Mouse (Mus musculus): ENCODE results near the gene Sgf29.
"Not testable (repeated sequence)": the region's sequence is repeated elsewhere in the genome, so short reads cannot be mapped to it uniquely, and the experiment has no call there.

Gene Sgf29

DNA sequence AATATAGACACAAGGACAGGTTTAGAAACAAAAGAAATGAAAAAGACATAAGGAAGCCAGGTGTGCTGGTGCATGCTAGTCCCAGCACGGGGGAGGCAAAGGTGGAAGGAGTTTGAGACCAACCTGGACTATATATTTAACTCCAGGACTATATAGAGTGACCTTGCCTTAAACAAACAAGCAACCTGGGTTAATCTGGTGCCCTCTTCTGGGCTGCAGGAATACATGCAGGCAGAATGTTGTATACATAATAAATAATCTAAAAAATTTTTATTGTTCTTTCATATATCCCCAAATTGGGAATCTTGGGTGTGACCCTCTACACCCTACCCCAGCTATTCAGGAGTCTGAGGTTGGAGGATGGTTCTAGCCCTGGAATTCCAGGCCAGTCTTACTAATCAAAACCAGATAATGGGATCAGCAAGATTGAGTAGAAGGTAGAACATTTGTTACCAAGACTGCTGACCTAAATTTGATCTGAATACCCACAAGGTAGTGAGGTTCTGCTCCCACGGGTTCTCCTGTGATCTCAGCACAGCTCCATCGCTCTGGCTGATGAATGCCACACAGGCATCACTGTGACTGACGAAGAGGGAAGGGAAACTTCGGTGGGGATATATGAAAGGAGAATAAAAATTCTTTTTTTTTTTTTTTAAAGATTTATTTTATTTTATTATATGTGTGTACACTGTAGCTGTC lies 6.4 kb upstream of the Sgf29 start:
- no peak for DNase-seq

DNA sequence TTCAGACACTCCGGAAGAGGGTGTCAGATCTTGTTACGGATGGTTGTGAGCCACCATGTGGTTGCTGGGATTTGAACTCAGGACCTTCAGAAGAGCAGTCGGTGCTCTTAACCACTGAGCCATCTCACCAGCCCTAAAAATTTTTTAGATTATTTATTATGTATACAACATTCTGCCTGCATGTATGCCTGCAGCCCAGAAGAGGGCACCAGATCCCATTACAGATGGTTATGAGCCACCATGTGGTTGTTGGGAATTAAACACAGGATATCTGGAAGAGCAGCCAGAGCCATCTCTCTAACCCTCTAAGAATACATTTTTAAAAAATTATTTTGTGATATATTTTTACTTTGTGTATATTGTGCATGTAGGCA lies 5.9 kb upstream of the Sgf29 start:
- DNase-seq = peak; percentile 58

- DNase-seq = no peak
These were observed 4.8 kb upstream of the Sgf29 start for GRCm38 (mm10) chr7:126644345-126644744.

DNA sequence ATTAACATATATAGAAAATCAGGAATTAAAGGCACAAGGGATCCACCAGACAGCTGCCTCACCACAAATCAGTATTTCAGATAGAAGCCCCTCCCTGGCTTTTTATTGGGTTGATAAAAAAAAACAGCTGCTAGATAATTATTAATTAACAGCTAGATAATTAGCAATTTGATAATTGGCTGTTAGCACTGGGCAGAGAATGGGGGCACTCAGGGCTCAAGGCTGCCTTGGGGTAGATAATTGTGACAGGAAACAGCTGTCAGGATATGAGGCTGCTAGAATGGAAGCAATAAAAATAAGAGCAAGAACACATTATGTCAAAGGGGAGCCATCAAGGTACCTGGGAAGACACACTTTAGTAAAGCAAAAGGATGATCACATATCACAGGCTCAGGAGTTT lies 4.2 kb upstream of the Sgf29 start:
- no peak for DNase-seq

- no peak for DNase-seq
These were observed 3.4 kb upstream of the Sgf29 start for GRCm38 (mm10) chr7:126645708-126646107.

DNA sequence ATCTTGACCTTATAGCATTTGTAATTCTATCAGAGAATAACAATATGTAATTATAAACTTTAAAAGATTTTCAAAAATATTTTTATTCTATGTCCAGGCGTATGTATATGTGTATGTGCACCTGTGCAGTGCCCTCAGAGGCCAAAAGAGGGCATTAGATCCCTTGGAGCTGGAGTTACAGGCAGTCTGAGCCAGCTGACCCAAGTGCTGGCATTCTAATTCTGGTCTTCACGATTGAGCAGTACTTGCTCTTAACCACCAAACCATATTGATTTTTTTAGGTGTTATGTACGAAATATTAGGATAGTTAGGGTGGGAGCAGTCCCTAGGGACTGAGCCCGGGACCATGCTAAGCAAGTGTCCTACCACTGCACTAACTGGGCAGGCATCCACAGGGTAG lies 623 bp upstream of the Sgf29 start:
- peak; percentile 48 for DNase-seq

- DNase-seq = no peak
These were observed 1.7 kb downstream of the Sgf29 start for GRCm38 (mm10) chr7:126650852-126651251.

- DNase-seq = no peak
These were observed 4.9 kb downstream of the Sgf29 start for GRCm38 (mm10) chr7:126653991-126654390.

GRCm38 (mm10) chr7:126655695-126656094 lies 6.6 kb downstream of the Sgf29 start:
- no peak for DNase-seq

DNA sequence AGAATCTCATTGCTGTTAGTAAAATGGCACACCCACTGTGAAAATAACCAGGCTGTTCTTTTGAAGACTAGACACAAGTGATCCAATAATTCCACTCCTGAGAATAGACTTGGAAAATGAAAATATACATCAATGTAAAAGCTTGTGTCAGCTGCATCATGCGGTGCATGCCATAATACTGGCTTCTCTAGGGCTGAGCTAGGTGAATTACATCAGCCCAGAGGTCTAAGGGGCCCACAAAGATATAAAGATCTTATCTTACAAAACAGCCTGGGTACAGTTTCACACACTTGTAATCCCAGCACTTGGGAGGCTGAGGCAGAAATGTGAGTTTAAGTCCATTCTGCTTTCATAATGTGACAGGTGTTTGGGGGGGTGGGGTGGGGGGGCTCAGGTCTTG lies 8.4 kb downstream of the Sgf29 start:
- DNase-seq = no peak

GRCm38 (mm10) chr7:126659771-126660170 lies 10.7 kb downstream of the Sgf29 start:
- no peak for DNase-seq

GRCm38 (mm10) chr7:126663646-126664045 lies 14.5 kb downstream of the Sgf29 start:
- no peak for DNase-seq

- DNase-seq = no peak
These were observed 16.2 kb downstream of the Sgf29 start for GRCm38 (mm10) chr7:126665269-126665668.

DNA sequence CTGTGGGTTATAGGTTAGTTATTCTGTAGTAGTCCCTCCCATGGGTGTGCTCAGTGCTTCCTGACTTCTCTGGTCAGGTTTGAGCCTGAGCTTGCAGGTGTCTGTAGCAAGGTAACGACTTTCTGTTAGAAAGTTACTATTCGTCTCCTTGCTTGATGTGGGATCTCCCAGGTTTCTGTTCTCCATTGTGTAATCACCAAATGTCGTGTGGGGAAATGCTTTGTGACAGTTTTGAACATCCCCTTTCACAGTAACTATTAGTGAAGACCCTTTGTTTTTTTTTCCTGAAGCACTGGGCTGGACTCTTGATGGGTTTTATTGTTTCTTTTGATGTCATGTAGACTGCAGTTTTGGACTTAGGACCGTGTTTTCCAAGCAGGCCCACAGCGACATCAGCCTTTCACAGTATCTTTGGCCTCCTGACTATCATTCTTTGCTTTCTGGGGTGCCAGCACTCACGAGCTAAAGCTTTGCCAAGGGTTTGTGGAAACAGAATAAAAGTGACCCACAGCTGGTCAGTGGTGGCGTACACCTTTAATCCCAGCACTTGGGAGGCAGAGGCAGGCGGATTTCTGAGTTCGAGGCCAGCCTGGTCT lies 18.5 kb downstream of the Sgf29 start:
- DNase-seq = no peak

DNA sequence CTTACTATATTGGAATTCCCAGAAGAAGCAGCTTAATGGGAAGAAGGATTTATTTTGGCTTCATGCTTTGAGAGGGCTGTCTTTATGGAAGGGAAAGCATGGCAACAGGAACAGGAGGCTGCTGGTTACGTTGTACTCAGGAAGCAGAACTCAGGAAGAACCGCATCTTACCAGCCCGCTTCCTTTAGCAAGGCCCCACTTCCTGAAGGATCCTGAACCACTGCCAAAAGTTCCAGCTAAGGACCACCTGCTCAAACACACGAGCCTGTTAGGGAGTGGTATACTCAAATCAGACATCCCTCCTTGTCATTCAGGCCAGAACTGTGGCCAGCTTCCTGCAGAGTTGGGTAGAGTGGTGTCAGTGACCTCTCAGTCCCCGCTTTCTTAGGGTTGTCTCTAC lies 19.3 kb downstream of the Sgf29 start:
- DNase-seq = no peak

DNA sequence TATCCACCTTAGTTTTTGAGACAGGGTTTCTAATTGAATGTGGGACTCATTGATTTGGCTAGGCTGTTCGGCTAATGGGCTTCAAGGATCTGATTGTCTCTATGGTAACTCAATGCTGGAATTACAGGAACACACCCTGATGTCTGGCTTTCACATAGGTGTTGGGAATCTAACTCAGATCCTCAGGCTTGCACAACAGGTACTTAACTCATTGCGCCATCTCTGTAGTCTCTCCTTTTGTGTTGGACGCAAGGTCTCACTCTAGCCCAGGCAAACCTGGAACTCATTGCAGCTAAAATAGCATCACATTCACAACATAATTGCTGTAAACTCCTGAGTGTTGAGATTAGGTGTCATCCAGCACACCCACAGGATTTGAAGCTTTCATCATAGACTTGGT lies 21.0 kb downstream of the Sgf29 start:
- DNase-seq = no peak

- DNase-seq = no peak
These were observed 23.0 kb downstream of the Sgf29 start for GRCm38 (mm10) chr7:126672111-126672510.

- no peak for DNase-seq
These were observed 26.0 kb downstream of the Sgf29 start for GRCm38 (mm10) chr7:126675104-126675503.

- no peak for DNase-seq
These were observed 27.1 kb downstream of the Sgf29 start, which contains the start of gene Sult1a1 for GRCm38 (mm10) chr7:126676207-126676606. Sult1a1 (minus strand) TSS chr7:126676432.

- DNase-seq = no peak
These were observed 27.6 kb downstream of the Sgf29 start for GRCm38 (mm10) chr7:126676631-126677220.

DNA sequence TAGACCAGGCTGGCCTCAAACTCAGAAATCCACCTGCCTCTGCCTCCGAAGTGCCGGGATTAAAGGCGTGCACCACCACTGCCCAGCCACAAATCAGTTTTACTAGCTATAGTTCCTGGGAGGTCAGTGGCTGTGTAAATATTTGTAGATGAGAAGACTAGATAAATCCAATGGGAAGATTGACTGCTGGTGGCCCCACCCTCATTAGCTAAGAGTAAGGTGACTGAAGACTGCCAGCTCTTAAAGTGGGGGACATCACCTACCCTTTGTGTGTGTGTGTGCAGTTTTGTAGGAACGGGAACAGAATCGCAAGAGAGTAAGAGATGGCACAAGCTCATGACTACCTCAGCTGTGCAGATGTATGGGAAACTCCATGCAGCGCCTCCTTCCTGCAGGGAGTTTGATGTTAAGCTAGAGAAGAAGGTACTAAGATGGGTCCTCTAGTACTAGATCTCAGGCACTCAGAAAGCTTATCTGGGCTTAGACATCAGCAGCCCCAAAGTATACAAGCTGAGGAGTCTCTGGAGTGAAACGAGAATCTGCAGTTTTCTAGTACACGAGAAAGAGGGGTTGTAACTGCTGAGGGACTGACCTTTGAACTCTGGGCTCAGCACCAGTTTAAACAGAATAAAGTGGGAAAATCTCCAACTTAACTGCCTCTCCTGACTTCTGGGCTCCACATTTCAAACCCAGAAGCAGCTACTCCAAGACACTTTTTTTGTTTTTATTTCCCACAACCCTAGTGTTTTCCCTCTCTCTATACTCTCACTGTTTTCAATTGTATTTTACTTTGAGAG lies 29.6 kb downstream of the Sgf29 start:
- no peak for DNase-seq

GRCm38 (mm10) chr7:126679683-126680082 lies 30.6 kb downstream of the Sgf29 start:
- DNase-seq = no peak

DNA sequence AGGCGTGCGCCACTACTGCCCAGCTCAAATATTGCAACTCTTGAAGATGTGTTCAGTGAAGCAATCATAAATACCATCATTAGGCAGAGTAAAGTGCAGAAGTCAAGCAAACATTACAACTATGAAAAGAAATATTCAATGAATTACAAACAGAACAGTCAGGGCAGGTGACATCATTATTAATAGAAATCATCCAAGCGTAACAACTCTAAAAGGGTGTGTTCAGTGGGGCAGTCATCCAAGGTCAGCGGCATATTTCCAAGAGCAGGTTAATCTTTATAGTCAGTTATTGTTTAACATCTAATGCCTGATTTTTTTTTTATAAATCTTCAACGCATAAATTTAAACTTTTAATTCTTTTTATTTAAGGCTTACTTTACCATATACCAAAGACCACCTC lies 32.1 kb downstream of the Sgf29 start:
- no peak for DNase-seq

DNA sequence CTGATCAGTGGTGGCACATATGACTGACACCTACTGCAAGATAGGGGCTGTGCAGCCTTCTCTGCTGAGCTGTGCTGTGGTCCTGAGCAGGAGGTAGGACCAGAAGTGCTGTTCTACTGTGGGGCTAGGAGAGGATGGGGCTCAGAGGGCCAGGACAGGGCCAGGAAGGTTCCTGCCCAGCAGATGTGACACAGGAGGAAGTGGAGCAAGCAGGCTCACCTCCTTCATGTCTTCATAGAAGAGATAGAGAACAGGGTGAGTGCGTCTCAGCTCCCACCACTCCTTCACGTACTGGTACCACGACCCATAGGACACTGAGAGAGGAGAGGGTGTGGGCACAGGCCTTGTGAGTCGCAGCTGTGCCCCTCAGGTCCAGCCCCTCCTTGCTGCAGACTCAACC lies 39.0 kb downstream of the Sgf29 start:
- not testable (repeated sequence) for DNase-seq
